12 mouse cellular contexts compared by ENCODE assay signal in the genomic region with DNA sequence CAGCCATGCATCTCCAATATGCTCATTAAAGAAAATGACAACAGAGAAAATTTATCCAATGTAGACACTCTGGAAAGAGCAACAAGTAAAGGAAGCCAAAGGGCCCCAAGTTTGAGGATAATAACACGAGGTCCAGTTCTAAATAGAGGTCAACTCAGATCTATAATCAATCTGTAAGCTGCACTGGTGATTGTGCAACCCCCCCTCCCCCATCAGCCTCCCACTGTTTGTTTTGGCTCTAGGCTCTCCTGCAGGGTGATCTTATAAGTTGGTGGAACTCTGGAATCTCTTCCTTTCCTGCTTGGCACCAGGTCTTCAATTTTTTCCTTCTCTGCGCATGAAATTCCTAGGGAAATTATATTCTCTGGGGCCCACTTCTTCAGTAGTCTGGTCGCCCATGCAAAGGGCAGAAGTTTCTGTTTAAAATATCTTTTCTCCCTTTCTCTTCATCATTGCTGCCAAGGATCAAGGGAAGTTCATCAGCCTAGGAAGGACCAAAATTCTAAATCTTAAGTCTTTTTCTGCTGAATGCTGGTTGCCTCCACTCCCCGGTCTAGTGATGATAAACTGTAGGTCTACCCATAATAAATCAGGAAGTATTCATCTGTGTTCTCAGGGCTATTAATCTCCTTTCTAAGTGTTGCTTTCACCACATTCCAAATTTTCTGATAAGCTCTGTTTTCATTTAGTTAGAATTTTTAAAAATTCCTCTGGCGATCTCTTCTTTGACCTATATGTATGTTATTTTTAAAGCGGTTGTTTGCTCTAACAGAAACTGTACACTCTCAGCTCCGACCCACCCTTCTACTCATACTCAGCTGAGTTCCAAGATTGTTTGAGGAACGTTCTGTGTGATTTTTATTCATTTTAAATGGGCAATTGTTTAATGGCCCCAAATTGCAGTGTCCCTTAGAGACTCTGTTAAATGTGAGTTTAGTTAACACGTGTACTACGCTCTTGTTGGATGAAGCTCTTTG. TPM values are rescaled to one million over a fixed set of nuclear protein-coding genes. Genes with fewer than 3 reads are reported as not detected.
DNase-seq lines count a peak whose midpoint lies in the region; ATAC-seq and TF ChIP-seq lines count a peak whose summit lies in the region.
"Had no signal": no experiment of that assay in that cellular context is flagged by ENCODE, and none has a peak within 500 bp of the region (broad histone marks: within the 10 kb centered on the region; RNA-seq: fewer than 3 reads in every experiment).

No protein-coding gene starts in this region.

- H3K9me3 ChIP-seq in intestine, embryonic 15.5 days = no peaks in the 10 kb centered on the region
- no peaks in the 10 kb centered on the region for H3K9me3 ChIP-seq in intestine, postnatal 0 days (ENCODE audit: control insufficient read depth)
- H3K9me3 ChIP-seq in hindbrain, embryonic 16.5 days (ENCODE audit: control insufficient read depth, low read length) = no peaks in the 10 kb centered on the region
- H3K9me3 ChIP-seq: neural tube, embryonic 13.5 days had no signal

- H3K36me3 ChIP-seq in intestine, embryonic 15.5 days = no peaks in the 10 kb centered on the region
- H3K36me3 ChIP-seq in intestine, postnatal 0 days (ENCODE audit: control insufficient read depth, insufficient read depth) = no peaks in the 10 kb centered on the region
- H3K36me3 ChIP-seq in hindbrain, embryonic 16.5 days (ENCODE audit: control insufficient read depth, insufficient read depth, low read length) = no peaks in the 10 kb centered on the region
- H3K36me3 ChIP-seq: neural tube, embryonic 13.5 days had no signal

- peak; percentile 45; the same call in 1 of the 2 replicates for ATAC-seq in intestine, embryonic 15.5 days
- no peak for ATAC-seq in intestine, postnatal 0 days
- no peak for ATAC-seq in hindbrain, embryonic 16.5 days

- H3K4me3 ChIP-seq in intestine, embryonic 15.5 days (replicated peaks) = no peak overlapping the region
- H3K4me3 ChIP-seq in intestine, postnatal 0 days (ENCODE audit: low read depth, low read length) = no peak overlapping the region
- no peak overlapping the region for H3K4me3 ChIP-seq in hindbrain, embryonic 16.5 days (ENCODE audit: low read length)
- H3K4me3 ChIP-seq: neural tube, embryonic 13.5 days had no signal

- H3K4me2 ChIP-seq in intestine, embryonic 15.5 days (replicated peaks) = no peak overlapping the region
- no peak overlapping the region for H3K4me2 ChIP-seq in intestine, postnatal 0 days (replicated peaks; ENCODE audit: low read depth)
- H3K4me2 ChIP-seq in hindbrain, embryonic 16.5 days (ENCODE audit: low read length) = no peak overlapping the region
- H3K4me2 ChIP-seq: neural tube, embryonic 13.5 days had no signal

- no peak for TF ChIP-seq CTCF in intestine, postnatal 0 days (IDR thresholded peaks at IDR 0.05; ENCODE audit: low read depth)

- no peaks in the 10 kb centered on the region for H3K27me3 ChIP-seq in intestine, embryonic 15.5 days (replicated peaks)
- no peaks in the 10 kb centered on the region for H3K27me3 ChIP-seq in intestine, postnatal 0 days (replicated peaks; ENCODE audit: control insufficient read depth, insufficient read depth, low read length)
- H3K27me3 ChIP-seq in hindbrain, embryonic 16.5 days (replicated peaks; ENCODE audit: control insufficient read depth, insufficient read depth, low read length) = no peaks in the 10 kb centered on the region
- H3K27me3 ChIP-seq: neural tube, embryonic 13.5 days had no signal

- no peak overlapping the region for H3K9ac ChIP-seq in intestine, embryonic 15.5 days
- no peak overlapping the region for H3K9ac ChIP-seq in intestine, postnatal 0 days (ENCODE audit: low read depth, low read length)
- no peak overlapping the region for H3K9ac ChIP-seq in hindbrain, embryonic 16.5 days (ENCODE audit: low read depth, low read length)
- H3K9ac ChIP-seq: neural tube, embryonic 13.5 days had no signal

- 0 out of 2 replicates have a peak, but pooled peaks cover 2% of the 10 kb centered on the region for H3K4me1 ChIP-seq in intestine, embryonic 15.5 days (replicated peaks)
- no peaks in the 10 kb centered on the region for H3K4me1 ChIP-seq in intestine, postnatal 0 days (replicated peaks; ENCODE audit: control insufficient read depth, insufficient read depth, low read length)
- H3K4me1 ChIP-seq in hindbrain, embryonic 16.5 days (ENCODE audit: control insufficient read depth, insufficient read depth, low read depth, low read length) = no peaks in the 10 kb centered on the region
- H3K4me1 ChIP-seq: neural tube, embryonic 13.5 days had no signal

- 48% methylated on average over 10 of the region's 10 CpGs for WGBS in intestine, embryonic 15.5 days
- WGBS in intestine, postnatal 0 days = 53% methylated on average over 10 of the region's 10 CpGs
- WGBS in hindbrain, embryonic 16.5 days = 84% methylated on average over 10 of the region's 10 CpGs

- H3K27ac ChIP-seq in intestine, embryonic 15.5 days = no peak overlapping the region
- H3K27ac ChIP-seq in intestine, postnatal 0 days (ENCODE audit: low read depth, low read length) = no peak overlapping the region
- no peak overlapping the region for H3K27ac ChIP-seq in hindbrain, embryonic 16.5 days (ENCODE audit: low read depth, low read length)
- H3K27ac ChIP-seq: neural tube, embryonic 13.5 days had no signal

- DNase-seq in adipocyte (ENCODE audit: low spot score) = peak; percentile 42
- peak; percentile 13 to 22 for DNase-seq in heart, postnatal 10 days
- peak; percentile 55 to 69 for DNase-seq in kidney, postnatal 4 days
- DNase-seq in right cerebral cortex, postnatal 25 days = no peak
- no peak for DNase-seq in embryo, embryonic 10.5 days (ENCODE audit: low spot score)
- DNase-seq: gastrocnemius, postnatal 25 days; thymus, postnatal 14 days had no signal

- intact Hi-C loops in heart, postnatal 10 days (cut with DNase I) = no loop called here

RNA-seq across cellular contexts. Expression of a gene that starts 24.4 kb away (rescaled TPM):
- 28.9 and 31.9 TPM in 2 replicates for polyA plus RNA-seq in intestine, embryonic 15.5 days (2015; fragmentation: Nextera tagmentation; extraction: Ambion mirVana)
- polyA plus RNA-seq in intestine, postnatal 0 days (2015; fragmentation: Nextera tagmentation; extraction: Ambion mirVana) = 21.8 and 23.2 TPM in 2 replicates
- total RNA-seq in heart, postnatal 10 days (2021) = 1 to 10 TPM; 5.0 to 5.5 TPM
- polyA plus RNA-seq in hindbrain, embryonic 16.5 days (2015; fragmentation: Nextera tagmentation; extraction: Ambion mirVana) = 7.6 and 8.9 TPM in 2 replicates
- total RNA-seq: megakaryocyte-erythroid progenitor cell, adult 5-6 weeks had no signal

Comparison
In these comparisons a context has a peak if more than half of its experiments do, and no peak if none do; other contexts are left out.
1. DNase-seq: peak in adipocyte (single experiment), heart, postnatal 10 days (2 of 2) and kidney, postnatal 4 days (2 of 2); none in right cerebral cortex, postnatal 25 days (single experiment) and embryo, embryonic 10.5 days (single experiment).